Comparison of ENCODE assay signal across 8 mouse cellular contexts in the genomic region with DNA sequence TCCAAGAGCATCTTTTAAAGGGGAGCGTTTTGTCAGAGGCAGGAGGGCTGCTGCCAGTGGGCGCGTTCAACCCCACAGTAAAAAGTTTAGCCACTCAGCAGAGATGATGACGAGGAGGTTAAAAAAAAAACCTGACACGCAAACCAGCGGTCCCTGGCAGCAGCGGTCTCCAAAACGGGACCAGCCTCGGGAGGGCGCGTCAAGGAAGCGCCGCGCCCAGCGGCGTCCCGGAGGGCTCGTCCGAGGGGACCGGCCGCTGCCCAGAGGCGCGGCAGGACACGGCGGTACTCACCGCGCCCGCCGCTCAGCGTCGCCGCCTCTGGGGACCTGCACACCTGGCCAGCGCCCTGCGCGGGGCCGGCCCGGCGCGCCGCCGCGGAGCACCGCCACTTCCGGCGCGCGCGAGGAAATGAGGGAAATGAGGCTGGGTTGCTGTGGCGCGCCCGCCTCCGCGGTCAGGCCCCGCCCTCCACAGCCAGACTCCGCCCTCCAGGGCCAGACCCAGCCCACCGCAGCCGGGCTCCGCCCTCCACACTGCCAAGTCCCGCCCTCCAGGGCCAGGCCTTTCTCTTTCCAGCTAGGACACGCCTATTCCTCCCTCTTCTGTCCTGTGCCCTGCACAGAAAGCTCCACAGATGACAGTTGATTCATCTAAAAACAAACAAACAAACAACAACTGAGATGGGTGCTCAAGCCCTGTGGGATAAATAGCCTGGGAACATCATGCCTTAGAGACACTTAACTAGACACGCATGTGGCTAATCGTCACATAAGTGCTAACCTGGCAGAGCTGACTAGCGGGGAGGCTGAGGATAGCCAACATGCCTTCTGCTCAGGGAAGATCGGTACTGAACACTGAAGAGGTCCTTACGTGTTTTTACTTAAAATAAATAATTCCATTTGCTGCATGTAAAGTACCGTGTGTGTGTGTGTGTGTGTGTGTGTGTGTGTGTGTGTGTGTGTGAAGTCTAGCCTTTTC. TPM values are rescaled to one million over a fixed set of nuclear protein-coding genes. Genes with fewer than 3 reads are reported as not detected.
A peak's percentile ranks its signal among the peaks of the same experiment; 100 is the strongest.
DNase-seq lines count a peak whose midpoint lies in the region; ATAC-seq and TF ChIP-seq lines count a peak whose summit lies in the region.

A gene (minus strand): TSS at position 410 of the 979 bp plus-strand sequence.

- ATAC-seq in forebrain, embryonic 11.5 days (replicated peaks; ENCODE audit: low FRiP score) = peak; percentile 99
- peak; percentile 100 for ATAC-seq in heart, postnatal 0 days (ENCODE audit: insufficient read depth, low read depth)
- peak; percentile 96 for ATAC-seq in liver, embryonic 16.5 days (ENCODE audit: low read depth)
- peak; percentile 99 for ATAC-seq in neural tube, embryonic 13.5 days (ENCODE audit: low read depth)

- no peak for TF ChIP-seq EP300 in heart, postnatal 0 days (IDR thresholded peaks at IDR 0.05; ENCODE audit: low read depth)

- H3K4me1 ChIP-seq in forebrain, embryonic 11.5 days (replicated peaks; ENCODE audit: control insufficient read depth, insufficient read depth, low read length) = no peaks in the 10 kb centered on the region
- H3K4me1 ChIP-seq in heart, postnatal 0 days (ENCODE audit: control insufficient read depth, insufficient read depth) = no peaks in the 10 kb centered on the region
- peaks cover 9% of the 10 kb centered on the region for H3K4me1 ChIP-seq in liver, embryonic 16.5 days (ENCODE audit: control insufficient read depth, low read depth, low read length)
- H3K4me1 ChIP-seq in neural tube, embryonic 13.5 days (replicated peaks) = peaks cover 10% of the 10 kb centered on the region
- peaks cover 3% of the 10 kb centered on the region for H3K4me1 ChIP-seq in testis, adult 2 months (ENCODE audit: control insufficient read depth, insufficient read depth, low read length)

- H3K9ac ChIP-seq in forebrain, embryonic 11.5 days (ENCODE audit: low read length) = peak within 1 kb of the TSS; percentile 77
- H3K9ac ChIP-seq in heart, postnatal 0 days (replicated peaks; ENCODE audit: low read depth, low read length) = peak within 1 kb of the TSS; percentile 64
- peak within 1 kb of the TSS; percentile 82 for H3K9ac ChIP-seq in liver, embryonic 16.5 days (ENCODE audit: low read depth, low read length)
- peak within 1 kb of the TSS; percentile 79 for H3K9ac ChIP-seq in neural tube, embryonic 13.5 days

- TF ChIP-seq POLR2A in testis, adult 2 months (IDR thresholded peaks at IDR 0.05; ENCODE audit: control insufficient read depth, low read depth, low read length) = peak; percentile 84

- H3K9me3 ChIP-seq in forebrain, embryonic 11.5 days (ENCODE audit: control insufficient read depth, low read length) = no peaks in the 10 kb centered on the region
- H3K9me3 ChIP-seq in heart, postnatal 0 days (replicated peaks; ENCODE audit: control insufficient read depth, low read length) = no peaks in the 10 kb centered on the region
- no peaks in the 10 kb centered on the region for H3K9me3 ChIP-seq in liver, embryonic 16.5 days (replicated peaks; ENCODE audit: control insufficient read depth, low read length)
- H3K9me3 ChIP-seq in neural tube, embryonic 13.5 days = no peaks in the 10 kb centered on the region

- H3K27me3 ChIP-seq in forebrain, embryonic 11.5 days (ENCODE audit: control insufficient read depth, insufficient read depth, low read length) = no peaks in the 10 kb centered on the region
- H3K27me3 ChIP-seq in heart, postnatal 0 days (ENCODE audit: control insufficient read depth, insufficient read depth, low read length) = no peaks in the 10 kb centered on the region
- no peaks in the 10 kb centered on the region for H3K27me3 ChIP-seq in liver, embryonic 16.5 days (ENCODE audit: control insufficient read depth, insufficient read depth, low read depth, low read length)
- H3K27me3 ChIP-seq in neural tube, embryonic 13.5 days = no peaks in the 10 kb centered on the region
- no peaks in the 10 kb centered on the region for H3K27me3 ChIP-seq in testis, adult 2 months (ENCODE audit: control insufficient read depth, insufficient read depth, low read length)

- peak within 1 kb of the TSS; percentile 82 for H3K4me2 ChIP-seq in forebrain, embryonic 11.5 days (ENCODE audit: low read depth, low read length, severe bottlenecking)
- H3K4me2 ChIP-seq in heart, postnatal 0 days (ENCODE audit: low read depth, low read length) = peak within 1 kb of the TSS; percentile 70
- H3K4me2 ChIP-seq in liver, embryonic 16.5 days (ENCODE audit: low read depth, low read length) = peak within 1 kb of the TSS; percentile 89
- H3K4me2 ChIP-seq in neural tube, embryonic 13.5 days = peak within 1 kb of the TSS; percentile 80

- 7% methylated on average over 63 of the region's 66 CpGs for whole genome bisulfite sequencing in forebrain, embryonic 11.5 days
- WGBS in heart, postnatal 0 days = 6% methylated on average over 64 of the region's 66 CpGs
- 5% methylated on average over 66 of the region's 66 CpGs for WGBS in liver, embryonic 16.5 days (ENCODE audit: insufficient replicate concordance)
- 6% methylated on average over 64 of the region's 66 CpGs for WGBS in neural tube, embryonic 13.5 days

- no peak within 1 kb of the TSS for H3K27ac ChIP-seq in forebrain, embryonic 11.5 days (ENCODE audit: low read depth, low read length)
- H3K27ac ChIP-seq in heart, postnatal 0 days (ENCODE audit: low read depth) = peak within 1 kb of the TSS; percentile 79
- peak within 1 kb of the TSS; percentile 87 for H3K27ac ChIP-seq in liver, embryonic 16.5 days (ENCODE audit: low read length)
- peak within 1 kb of the TSS; percentile 82 for H3K27ac ChIP-seq in neural tube, embryonic 13.5 days (replicated peaks)
- peak within 1 kb of the TSS; percentile 68 for H3K27ac ChIP-seq in testis, adult 2 months (ENCODE audit: control insufficient read depth, insufficient read depth, low read depth, low read length)

- peak within 1 kb of the TSS; percentile 73 for H3K4me3 ChIP-seq in forebrain, embryonic 11.5 days (ENCODE audit: low read depth, low read length)
- peak within 1 kb of the TSS; percentile 79 for H3K4me3 ChIP-seq in heart, postnatal 0 days (ENCODE audit: low read depth, low read length)
- peak within 1 kb of the TSS; percentile 82 for H3K4me3 ChIP-seq in liver, embryonic 16.5 days (ENCODE audit: low read depth, low read length)
- peak within 1 kb of the TSS; percentile 80 for H3K4me3 ChIP-seq in neural tube, embryonic 13.5 days
- H3K4me3 ChIP-seq in testis, adult 2 months (ENCODE audit: control insufficient read depth, low read depth, low read length) = peak within 1 kb of the TSS; percentile 96

- no peak for TF ChIP-seq CTCF in heart, postnatal 0 days (IDR thresholded peaks at IDR 0.05; ENCODE audit: low read depth)
- TF ChIP-seq CTCF in testis, adult 2 months (IDR thresholded peaks at IDR 0.05; ENCODE audit: control insufficient read depth, insufficient read depth, insufficient replicate concordance, low read depth, low read length) = no peak

- no peaks in the 10 kb centered on the region for H3K36me3 ChIP-seq in forebrain, embryonic 11.5 days (ENCODE audit: control insufficient read depth, insufficient read depth, low read length)
- H3K36me3 ChIP-seq in heart, postnatal 0 days (replicated peaks; ENCODE audit: control insufficient read depth, insufficient read depth, low read length) = no peaks in the 10 kb centered on the region
- H3K36me3 ChIP-seq in liver, embryonic 16.5 days (ENCODE audit: control insufficient read depth, insufficient read depth) = no peaks in the 10 kb centered on the region
- no peaks in the 10 kb centered on the region for H3K36me3 ChIP-seq in neural tube, embryonic 13.5 days
- H3K36me3 ChIP-seq in testis, adult 2 months (ENCODE audit: control insufficient read depth, insufficient read depth, low read length) = no peaks in the 10 kb centered on the region

- DNase-seq in CD8-positive naive resting alpha-beta T cell, adult 2 months (ENCODE audit: low read depth in 2 of 2, low spot score in 2 of 2) = peak; percentile 89 to 94
- peak; percentile 67 for DNase-seq in c-Kit-positive CD71-negative TER-119-negative erythroid progenitor cells, embryonic 14.5 days (ENCODE audit: low read depth)
- DNase-seq in forebrain, embryonic 11.5 days (ENCODE audit: low spot score) = peak; percentile 97
- DNase-seq in heart, postnatal 0 days (ENCODE audit: low spot score) = peak; percentile 86
- peak; percentile 97 for DNase-seq in kidney, postnatal 4 days

RNA-seq across cellular contexts. Expression of the gene that starts here (rescaled TPM):
- polyA plus RNA-seq in forebrain, embryonic 11.5 days (2014; fragmentation: Nextera tagmentation; extraction: Ambion mirVana) = 8.1 and 9.3 TPM in 2 replicates
- total RNA-seq in heart, postnatal 0 days (2014; rRNA removed; ENCODE audit: low replicate concordance) = 13.0 and 15.8 TPM in 2 replicates
- polyA plus RNA-seq in heart, postnatal 0 days (2015; fragmentation: Nextera tagmentation; extraction: Ambion mirVana) = 10.3 and 11.6 TPM in 2 replicates
- polyA plus RNA-seq in liver, embryonic 16.5 days (2015; fragmentation: Nextera tagmentation; extraction: Ambion mirVana) = 5.5 and 6.5 TPM in 2 replicates
- 8.6 and 9.4 TPM in 2 replicates for polyA plus RNA-seq in neural tube, embryonic 13.5 days (2015; fragmentation: Nextera tagmentation; extraction: Ambion mirVana)
- polyA plus RNA-seq in testis, adult 2 months (2012; rRNA removed) = 0.91 and 1.1 TPM in 2 replicates
